ENCODE assay signal across 12 mouse cellular contexts in genomic region chr7:143963813-143964212, GRCm38 (mm10). TPM values are rescaled to one million over a fixed set of nuclear protein-coding genes. Genes with fewer than 3 reads are reported as not detected.
"Had no signal": no experiment of that assay in that cellular context is flagged by ENCODE, and none has a peak within 500 bp of the region (broad histone marks: within the 10 kb centered on the region; RNA-seq: fewer than 3 reads in every experiment).

No protein-coding gene starts in this region.

- H3K9me3 ChIP-seq: limb, embryonic 12.5 days; liver, embryonic 13.5 days; midbrain, embryonic 13.5 days; neural tube, embryonic 15.5 days had no signal

- H3K4me3 ChIP-seq: limb, embryonic 12.5 days; liver, embryonic 13.5 days; midbrain, embryonic 13.5 days; myocyte; neural tube, embryonic 15.5 days had no signal

- H3K36me3 ChIP-seq: limb, embryonic 12.5 days; liver, embryonic 13.5 days; midbrain, embryonic 13.5 days; neural tube, embryonic 15.5 days had no signal

- H3K4me2 ChIP-seq: limb, embryonic 12.5 days; liver, embryonic 13.5 days; midbrain, embryonic 13.5 days; neural tube, embryonic 15.5 days had no signal

- DNase-seq: kidney, adult 18-20 months; kidney, postnatal 14 days; liver; liver, embryonic 13.5 days; lung, adult 2 months; lung, postnatal 36 days; thymus, postnatal 14 days had no signal

- H3K4me1 ChIP-seq: limb, embryonic 12.5 days; liver, embryonic 13.5 days; midbrain, embryonic 13.5 days; neural tube, embryonic 15.5 days had no signal

- ATAC-seq: midbrain, embryonic 13.5 days had no signal

- H3K27ac ChIP-seq: limb, embryonic 12.5 days; liver, embryonic 13.5 days; midbrain, embryonic 13.5 days; neural tube, embryonic 15.5 days had no signal

- H3K27me3 ChIP-seq: limb, embryonic 12.5 days; liver, embryonic 13.5 days; midbrain, embryonic 13.5 days; neural tube, embryonic 15.5 days had no signal

- H3K9ac ChIP-seq: limb, embryonic 12.5 days; liver, embryonic 13.5 days; midbrain, embryonic 13.5 days; neural tube, embryonic 15.5 days had no signal

RNA-seq across cellular contexts. Expression of gene Shank2, which starts 37.9 kb away (rescaled TPM):
- total RNA-seq: megakaryocyte progenitor cell, adult 5-6 weeks had no signal
